Comparison of ENCODE assay signal across 17 mouse cellular contexts in genomic region chr12:98227037-98227436, GRCm38 (mm10). TPM values are rescaled to one million over a fixed set of nuclear protein-coding genes. Genes with fewer than 3 reads are reported as not detected.
"Had no signal": no experiment of that assay in that cellular context is flagged by ENCODE, and none has a peak within 500 bp of the region (broad histone marks: within the 10 kb centered on the region; RNA-seq: fewer than 3 reads in every experiment).

No protein-coding gene starts in this region.

- H3K9ac ChIP-seq: neural tube, embryonic 13.5 days; neural tube, embryonic 15.5 days; stomach, embryonic 15.5 days had no signal

- H3K27me3 ChIP-seq: neural tube, embryonic 13.5 days; neural tube, embryonic 15.5 days; stomach, embryonic 15.5 days had no signal

- H3K4me3 ChIP-seq: neural tube, embryonic 13.5 days; neural tube, embryonic 15.5 days; stomach, embryonic 15.5 days had no signal

- H3K27ac ChIP-seq: neural tube, embryonic 13.5 days; neural tube, embryonic 15.5 days; stomach, embryonic 15.5 days; stomach, postnatal 0 days had no signal

- DNase-seq: retina, postnatal 1 day; right cerebral cortex, adult 18-20 months; right cerebral cortex, postnatal 14 days; right cerebral cortex, postnatal 25 days; right cerebral cortex, postnatal 4 days; spleen, adult 18-20 months; thymus, adult 18-20 months; thymus, adult 2 months; thymus, postnatal 14 days; thymus, postnatal 25 days; thymus, postnatal 36 days; thymus, postnatal 4 days had no signal

- H3K9me3 ChIP-seq: neural tube, embryonic 13.5 days; neural tube, embryonic 15.5 days; stomach, embryonic 15.5 days had no signal

- H3K4me2 ChIP-seq: neural tube, embryonic 13.5 days; neural tube, embryonic 15.5 days; stomach, embryonic 15.5 days had no signal

- H3K4me1 ChIP-seq: neural tube, embryonic 13.5 days; neural tube, embryonic 15.5 days; stomach, embryonic 15.5 days had no signal

RNA-seq across cellular contexts. Expression of gene Gpr65, which starts 41.4 kb away (rescaled TPM):
- polyA plus RNA-seq: neural tube, embryonic 14.5 days had no signal
